Mouse (Mus musculus) neural tube, embryonic 13.5 days (tissue): Measurements from ENCODE around the gene Col15a1. TPM values are rescaled to one million over a fixed set of nuclear protein-coding genes. Genes with fewer than 3 reads are reported as not detected.

Experiments used
- ATAC-seq: fragments of 200-750 bp; cut with Nextera tagmentation; 2 replicates; pipeline ENCODE4 v1.8.0; 2017; ENCODE audit warnings: low read depth, mild to moderate bottlenecking, moderate TSS enrichment, moderate library complexity
- H3K27ac ChIP-seq: fragments of 300-500 bp; sonication (generic); replicated peaks from 2 replicates; pipeline ENCODE4 v1.5.1; 2015; ENCODE audit warnings: moderate library complexity, mild to moderate bottlenecking, inconsistent platforms
- H3K27me3 ChIP-seq: fragments of 300-500 bp; sonication (generic); 2 replicates; pipeline ENCODE4 v1.6.1; 2015; ENCODE audit warnings: mild to moderate bottlenecking, inconsistent platforms
- H3K36me3 ChIP-seq: fragments of 300-500 bp; sonication (generic); 2 replicates; pipeline ENCODE4 v1.6.1; 2015; ENCODE audit warnings: mild to moderate bottlenecking, inconsistent platforms
- H3K4me1 ChIP-seq: fragments of 300-500 bp; sonication (generic); replicated peaks from 2 replicates; pipeline ENCODE4 v1.6.1; 2015; ENCODE audit warnings: inconsistent platforms
- H3K4me2 ChIP-seq: fragments of 300-500 bp; sonication (generic); 2 replicates; pipeline ENCODE4 v1.6.1; 2015; ENCODE audit warnings: inconsistent platforms, mild to moderate bottlenecking, moderate library complexity
- H3K4me3 ChIP-seq: fragments of 300-500 bp; sonication (generic); 2 replicates; pipeline ENCODE4 v1.5.1; 2015; ENCODE audit warnings: mild to moderate bottlenecking, inconsistent platforms
- H3K9ac ChIP-seq: fragments of 300-500 bp; sonication (generic); 2 replicates; pipeline ENCODE4 v1.6.1; 2015; ENCODE audit warnings: moderate library complexity, mild to moderate bottlenecking, inconsistent platforms
- H3K9me3 ChIP-seq: fragments of 300-500 bp; sonication (generic); 2 replicates; pipeline ENCODE4 v1.6.1; 2016; ENCODE audit warnings: inconsistent platforms
- WGBS: fragments of 180-500 bp; shearing (Covaris S2); methylation state at CpG from one replicate; pipeline ENCODE4 v1.1.7; 2015; 5-methylcytosine and 5-hydroxymethylcytosine counted together
- polyA plus RNA-seq: library from polyadenylated mRNA; unstranded; fragments of >200 nt; fragmentation: Nextera tagmentation; extraction: Ambion mirVana; gene quantifications from 2 replicates; pipeline ENCODE4 v1.2.1, GENCODE M21; 2015

Gene Col15a1
- polyA plus RNA-seq, 1 experiment from 2014 or later: 5.2 TPM

DNA sequence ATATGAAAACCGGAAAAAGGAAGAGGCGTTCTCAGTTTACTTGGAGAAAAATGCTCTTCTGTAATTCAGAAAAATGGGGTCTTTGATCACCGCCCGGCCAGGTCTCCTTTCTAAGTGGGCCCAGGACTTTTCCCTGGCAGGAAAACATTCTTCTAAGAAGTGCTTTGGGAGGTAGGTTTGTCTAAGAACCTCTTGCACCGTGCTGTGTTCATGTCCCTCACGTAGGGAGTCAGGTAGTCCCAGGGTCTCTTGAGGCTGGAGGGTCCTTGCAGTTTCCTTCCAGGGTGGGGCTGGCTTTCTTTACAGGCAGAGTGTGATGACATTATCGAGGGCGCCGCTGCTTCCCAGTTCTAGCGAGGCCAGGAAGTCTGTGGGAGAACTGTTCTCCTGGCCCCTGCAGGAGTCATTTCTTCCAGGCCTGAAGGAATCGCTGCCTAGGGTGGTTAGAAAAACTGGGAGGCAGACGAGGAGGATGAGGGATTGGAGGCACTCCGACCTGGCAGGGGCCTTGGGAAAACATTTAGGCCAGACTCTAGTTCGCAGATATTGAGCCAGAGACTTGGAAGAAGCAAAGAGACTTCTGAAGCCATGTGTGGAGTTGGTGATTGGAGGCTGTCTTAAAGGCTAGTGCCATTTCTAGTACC, 25.4 kb downstream of the Col15a1 start:
- Histone ChIP-seq H3K27me3 (no peaks in the 10 kb centered on the region), H3K27ac (no peak overlapping the region), H3K9me3 (no peaks in the 10 kb centered on the region), H3K36me3 (no peaks in the 10 kb centered on the region), H3K4me2 (no peak overlapping the region), H3K9ac (no peak overlapping the region), H3K4me1 (peaks cover 19% of the 10 kb centered on the region), H3K4me3 (no peak overlapping the region)
- 80% methylated on average over 14 of the region's 14 CpGs for WGBS
- no peak for ATAC-seq

DNA sequence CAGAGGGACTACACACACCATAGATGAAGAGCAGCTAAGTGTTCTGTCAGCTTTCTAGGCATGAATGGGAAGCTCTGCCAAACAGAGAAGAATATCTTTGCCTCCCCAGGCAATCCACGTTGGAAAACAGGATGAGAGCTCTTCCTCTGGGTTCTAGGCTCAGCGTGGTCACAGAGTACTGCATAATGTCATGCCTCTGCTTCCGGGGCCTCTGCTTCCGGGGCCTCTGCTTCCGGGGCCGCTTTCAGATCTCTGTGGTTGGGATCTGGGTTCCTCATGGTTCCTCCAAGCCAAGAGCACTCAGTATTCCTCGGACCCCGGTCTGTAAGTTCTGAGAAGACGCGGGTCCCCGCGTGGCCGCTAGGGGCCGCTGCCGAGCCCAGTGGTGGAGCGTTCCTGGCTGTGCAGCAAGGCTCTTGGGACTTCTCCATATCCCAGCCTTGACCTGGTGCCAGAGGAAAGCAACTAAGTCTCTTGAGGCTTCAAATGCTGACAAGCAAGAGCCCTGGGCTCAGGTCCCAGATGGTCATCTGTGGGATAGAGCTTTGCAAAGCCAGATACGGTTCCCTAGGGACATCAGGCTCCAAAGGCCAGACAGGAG, 26.8 kb downstream of the Col15a1 start:
- H3K9ac ChIP-seq: no peak overlapping the region
- H3K4me3 ChIP-seq: no peak overlapping the region
- H3K4me2 ChIP-seq: no peak overlapping the region
- no peaks in the 10 kb centered on the region for H3K9me3 ChIP-seq
- no peaks in the 10 kb centered on the region for H3K27me3 ChIP-seq
- no peak overlapping the region for H3K27ac ChIP-seq
- no peaks in the 10 kb centered on the region for H3K36me3 ChIP-seq
- 0 out of 2 replicates have a peak, but pooled peaks have one; percentile 15 for ATAC-seq
- H3K4me1 ChIP-seq: peaks cover 19% of the 10 kb centered on the region
- 26% methylated on average over 17 of the region's 17 CpGs for WGBS

DNA sequence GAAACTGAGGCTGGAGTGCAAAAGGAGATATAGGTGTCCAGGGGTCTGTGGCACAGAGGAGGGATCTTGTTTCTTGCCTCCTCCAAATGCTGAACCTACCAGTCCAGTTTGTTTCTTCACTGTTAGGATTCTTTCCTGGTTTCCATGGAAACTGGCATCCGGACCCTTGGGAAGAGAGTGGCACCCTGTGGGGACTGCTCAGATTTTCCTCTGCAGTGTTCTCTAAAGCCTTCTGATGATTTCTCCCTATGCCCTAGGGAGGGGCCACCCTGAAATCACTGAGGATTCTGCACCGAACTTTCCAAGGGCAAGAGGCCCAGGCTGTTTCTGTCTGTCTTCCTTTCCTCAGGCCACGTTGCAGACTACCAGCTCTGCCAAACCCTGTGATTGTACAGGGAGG, 27.4 kb downstream of the Col15a1 start:
- Histone ChIP-seq H3K4me1 (peaks cover 19% of the 10 kb centered on the region), H3K36me3 (no peaks in the 10 kb centered on the region), H3K27me3 (no peaks in the 10 kb centered on the region), H3K9me3 (no peaks in the 10 kb centered on the region), H3K4me2 (no peak overlapping the region), H3K4me3 (no peak overlapping the region), H3K9ac (no peak overlapping the region), H3K27ac (no peak overlapping the region)
- peak; percentile 36; the same call in 1 of the 2 replicates for ATAC-seq
- WGBS: 12% methylated on average over 3 of the region's 3 CpGs

DNA sequence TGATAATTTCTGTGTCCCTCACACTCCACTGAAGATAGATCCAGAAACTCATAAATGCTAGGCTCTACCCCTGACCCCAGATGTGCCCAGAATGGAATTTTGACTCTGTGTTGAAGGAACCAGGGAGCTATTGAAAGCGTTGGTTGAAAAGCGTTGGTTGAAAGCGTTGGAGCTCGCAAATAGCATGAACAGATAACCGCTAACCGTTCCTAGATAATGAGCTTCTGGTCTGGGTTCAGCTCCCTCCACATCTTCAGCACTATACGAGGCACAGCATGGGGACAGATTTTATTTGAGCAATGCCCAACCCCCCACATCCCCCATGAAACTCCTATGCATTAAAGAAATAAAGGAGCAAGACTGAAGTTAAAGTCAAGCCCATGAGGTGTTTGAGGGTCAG, 28.1 kb downstream of the Col15a1 start:
- WGBS: 79% methylated on average over 7 of the region's 7 CpGs
- Histone ChIP-seq H3K4me3 (no peak overlapping the region), H3K4me1 (peaks cover 19% of the 10 kb centered on the region), H3K27me3 (no peaks in the 10 kb centered on the region), H3K9ac (no peak overlapping the region), H3K27ac (no peak overlapping the region), H3K36me3 (no peaks in the 10 kb centered on the region), H3K4me2 (no peak overlapping the region), H3K9me3 (no peaks in the 10 kb centered on the region)
- ATAC-seq: no peak

DNA sequence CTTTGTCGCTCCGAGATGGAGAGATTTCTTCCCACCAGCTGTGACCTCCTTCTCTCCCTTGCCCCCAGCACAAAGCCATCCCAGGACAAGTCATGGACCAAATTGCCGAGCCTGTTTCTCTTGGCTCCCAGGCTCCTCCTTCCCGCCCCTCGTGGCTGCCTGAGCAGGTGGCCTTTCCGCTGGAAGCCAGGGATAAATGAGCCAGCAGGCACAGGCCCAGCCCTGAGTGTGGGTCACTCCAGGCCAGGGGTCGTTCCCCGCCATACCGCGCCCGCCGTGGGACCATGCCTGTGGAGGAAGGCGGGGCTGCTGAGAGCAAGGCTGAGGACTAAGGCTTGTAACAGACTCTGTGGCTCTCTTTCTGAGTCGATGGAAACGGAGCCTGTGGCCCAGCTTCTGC, 29.3 kb downstream of the Col15a1 start:
- no peak overlapping the region for H3K27ac ChIP-seq
- H3K9ac ChIP-seq: no peak overlapping the region
- H3K4me2 ChIP-seq: no peak overlapping the region
- H3K36me3 ChIP-seq: no peaks in the 10 kb centered on the region
- no peak for ATAC-seq
- WGBS: 37% methylated on average over 15 of the region's 15 CpGs
- no peak overlapping the region for H3K4me3 ChIP-seq
- H3K27me3 ChIP-seq: no peaks in the 10 kb centered on the region
- H3K4me1 ChIP-seq: peaks cover 19% of the 10 kb centered on the region
- no peaks in the 10 kb centered on the region for H3K9me3 ChIP-seq

DNA sequence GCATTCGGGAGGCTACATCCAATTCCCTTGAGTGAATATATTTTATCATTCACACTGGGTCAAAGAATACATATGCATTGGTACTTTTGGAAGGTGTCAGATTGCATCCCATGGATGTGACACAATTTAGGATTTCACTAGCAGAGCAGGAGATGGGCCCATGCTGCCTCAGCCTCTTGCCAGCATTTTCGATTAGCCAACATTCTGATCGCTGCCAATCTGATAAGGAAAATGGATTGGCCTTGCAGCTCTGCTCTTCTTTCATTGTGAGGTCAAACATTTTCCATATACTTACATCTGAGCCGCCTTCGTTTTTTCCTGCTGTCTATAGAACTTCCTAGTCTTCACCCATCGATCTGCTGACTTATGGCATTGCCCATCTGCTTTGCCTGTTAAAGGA, 31.2 kb downstream of the Col15a1 start:
- H3K9me3 ChIP-seq: no peaks in the 10 kb centered on the region
- H3K4me2 ChIP-seq: no peak overlapping the region
- no peaks in the 10 kb centered on the region for H3K36me3 ChIP-seq
- no peak overlapping the region for H3K9ac ChIP-seq
- H3K27me3 ChIP-seq: no peaks in the 10 kb centered on the region
- WGBS: 90% methylated on average over 6 of the region's 6 CpGs
- peaks cover 19% of the 10 kb centered on the region for H3K4me1 ChIP-seq
- ATAC-seq: no peak
- no peak overlapping the region for H3K4me3 ChIP-seq
- H3K27ac ChIP-seq: no peak overlapping the region

DNA sequence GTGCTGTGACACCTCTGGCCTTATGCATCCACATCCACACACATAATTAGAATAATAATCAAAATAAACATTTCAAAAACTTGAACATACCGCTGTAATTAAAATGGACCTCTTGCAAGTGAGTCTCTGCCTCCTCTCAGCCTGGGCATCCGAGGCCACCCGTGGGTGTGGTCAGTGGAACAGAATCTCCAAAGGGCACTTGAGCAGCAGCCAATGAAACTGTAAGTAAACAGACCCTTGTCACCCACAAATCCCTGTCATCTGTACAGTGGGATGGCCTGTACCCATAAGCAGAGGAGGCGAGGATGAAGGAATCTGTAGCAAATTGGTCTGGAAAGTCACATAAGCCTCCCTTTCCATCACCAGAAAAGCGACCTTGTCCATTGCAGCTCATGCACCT, 32.9 kb downstream of the Col15a1 start:
- Histone ChIP-seq H3K9ac (no peak overlapping the region), H3K27me3 (no peaks in the 10 kb centered on the region), H3K9me3 (no peaks in the 10 kb centered on the region), H3K4me2 (no peak overlapping the region), H3K4me1 (peaks cover 6% of the 10 kb centered on the region), H3K27ac (no peak overlapping the region), H3K4me3 (no peak overlapping the region), H3K36me3 (no peaks in the 10 kb centered on the region)
- WGBS: 82% methylated on average over 5 of the region's 5 CpGs
- ATAC-seq: no peak

DNA sequence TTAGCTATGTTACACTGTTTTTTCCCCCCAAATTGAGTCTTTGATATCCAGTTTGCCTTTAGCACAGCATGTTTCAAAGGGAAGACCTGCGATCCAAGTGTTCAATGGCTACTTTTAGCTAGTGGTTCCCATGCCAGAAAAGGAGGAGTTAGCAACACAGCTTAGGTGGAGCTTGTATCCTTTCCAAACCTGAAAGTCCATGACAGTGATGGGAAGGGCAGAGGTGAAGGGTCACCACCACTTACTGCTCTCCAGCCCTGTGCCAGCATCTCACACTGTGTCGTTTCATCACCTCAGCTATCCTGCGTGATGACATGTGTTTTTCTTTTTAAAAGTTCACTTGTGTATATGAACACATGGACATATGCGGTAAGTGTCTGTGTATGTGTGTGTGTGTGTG, 34.2 kb downstream of the Col15a1 start:
- ATAC-seq: no peak
- Histone ChIP-seq H3K9me3 (no peaks in the 10 kb centered on the region), H3K9ac (no peak overlapping the region), H3K27me3 (no peaks in the 10 kb centered on the region), H3K4me2 (no peak overlapping the region), H3K36me3 (no peaks in the 10 kb centered on the region), H3K4me3 (no peak overlapping the region), H3K4me1 (peaks cover 4% of the 10 kb centered on the region), H3K27ac (no peak overlapping the region)
- WGBS: 78% methylated on average over 4 of the region's 4 CpGs

DNA sequence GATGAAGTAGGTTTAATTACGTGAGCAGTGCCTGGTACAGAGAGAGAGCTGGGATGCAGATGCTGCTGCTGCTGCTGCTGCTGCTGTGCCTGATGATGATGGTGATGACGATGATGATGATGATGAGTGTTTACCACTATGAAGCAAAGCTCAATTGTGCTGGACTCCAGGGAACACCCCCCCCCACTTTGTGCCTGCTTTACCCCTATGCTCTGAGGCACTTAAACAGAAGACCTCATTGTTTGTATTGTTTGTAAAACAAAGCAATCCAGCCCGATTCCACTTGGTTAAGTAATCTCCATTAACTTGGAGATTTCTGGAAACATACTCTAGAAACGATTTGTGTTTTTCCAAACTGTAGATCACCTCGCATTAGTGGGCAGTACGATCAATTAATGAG, 36.7 kb downstream of the Col15a1 start:
- H3K4me2 ChIP-seq: no peak overlapping the region
- H3K4me3 ChIP-seq: no peak overlapping the region
- H3K4me1 ChIP-seq: no peaks in the 10 kb centered on the region
- no peak overlapping the region for H3K27ac ChIP-seq
- 45% methylated on average over 6 of the region's 6 CpGs for WGBS
- no peaks in the 10 kb centered on the region for H3K9me3 ChIP-seq
- H3K36me3 ChIP-seq: no peaks in the 10 kb centered on the region
- H3K9ac ChIP-seq: no peak overlapping the region
- H3K27me3 ChIP-seq: no peaks in the 10 kb centered on the region
- no peak for ATAC-seq

DNA sequence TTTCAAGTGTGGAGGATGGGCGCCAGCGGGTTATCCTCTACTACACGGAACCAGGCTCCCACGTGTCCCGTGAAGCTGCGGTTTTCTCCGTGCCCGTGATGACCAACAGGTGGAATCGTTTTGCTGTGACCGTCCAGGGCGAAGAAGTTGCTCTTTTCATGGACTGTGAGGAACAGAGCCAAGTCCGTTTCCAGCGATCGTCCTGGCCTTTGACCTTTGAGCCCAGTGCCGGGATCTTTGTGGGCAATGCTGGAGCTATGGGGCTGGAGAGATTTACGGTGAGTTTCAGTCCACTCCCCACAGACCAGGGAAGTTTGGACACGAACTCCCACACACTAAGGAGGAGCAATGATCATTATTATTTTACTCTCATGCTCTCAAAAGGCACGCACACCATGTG, 37.7 kb downstream of the Col15a1 start:
- 87% methylated on average over 18 of the region's 18 CpGs for WGBS
- Histone ChIP-seq H3K27ac (no peak overlapping the region), H3K36me3 (no peaks in the 10 kb centered on the region), H3K4me2 (no peak overlapping the region), H3K4me1 (no peaks in the 10 kb centered on the region), H3K9me3 (no peaks in the 10 kb centered on the region), H3K9ac (no peak overlapping the region), H3K4me3 (no peak overlapping the region), H3K27me3 (no peaks in the 10 kb centered on the region)
- no peak for ATAC-seq

DNA sequence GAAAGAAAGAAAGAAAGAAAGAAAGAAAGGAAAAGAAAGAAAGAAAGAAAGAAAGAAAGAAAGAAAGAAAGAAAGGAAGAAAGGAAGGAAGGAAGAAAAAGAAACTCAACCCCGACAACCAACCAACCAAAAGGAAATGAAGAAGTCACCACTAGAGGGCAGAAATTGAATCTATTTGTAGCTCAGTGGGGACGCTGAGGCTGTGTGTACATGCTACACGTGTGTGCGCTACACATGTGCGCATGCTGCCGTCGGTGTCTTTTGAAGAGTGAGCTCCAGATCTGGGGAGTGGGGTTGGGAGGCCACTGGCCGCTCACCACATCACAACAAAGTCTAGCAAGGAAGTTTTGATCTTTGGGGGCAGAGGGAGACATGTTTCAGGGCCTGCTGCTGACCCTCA, 38.9 kb downstream of the Col15a1 start:
- 74% methylated on average over 8 of the region's 8 CpGs for WGBS
- Histone ChIP-seq H3K9ac (no peak overlapping the region), H3K4me1 (no peaks in the 10 kb centered on the region), H3K36me3 (no peaks in the 10 kb centered on the region), H3K27me3 (no peaks in the 10 kb centered on the region), H3K4me2 (no peak overlapping the region), H3K27ac (no peak overlapping the region), H3K4me3 (no peak overlapping the region), H3K9me3 (no peaks in the 10 kb centered on the region)
- no peak for ATAC-seq

DNA sequence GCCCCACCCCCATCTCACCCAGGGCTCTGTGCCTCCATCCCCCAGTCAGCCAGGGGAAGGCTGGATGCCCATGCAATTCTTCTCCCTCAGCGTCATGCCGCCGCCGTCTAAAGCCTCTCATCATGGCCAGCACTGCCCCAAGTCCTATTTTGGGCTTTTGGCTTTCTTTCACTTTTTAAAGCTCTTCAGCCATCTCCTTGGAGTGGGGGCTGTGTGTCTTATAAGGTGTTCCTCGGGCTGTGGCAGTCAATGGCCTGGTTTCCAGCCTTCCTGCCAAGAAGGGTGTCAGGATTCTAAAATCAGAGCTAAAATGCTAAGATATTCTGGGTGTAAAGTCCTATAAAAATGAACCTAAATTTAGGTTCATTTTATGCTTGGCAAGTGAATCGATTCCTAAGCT, 39.6 kb downstream of the Col15a1 start:
- no peaks in the 10 kb centered on the region for H3K36me3 ChIP-seq
- no peak overlapping the region for H3K4me3 ChIP-seq
- H3K9ac ChIP-seq: no peak overlapping the region
- no peaks in the 10 kb centered on the region for H3K4me1 ChIP-seq
- WGBS: 72% methylated on average over 6 of the region's 6 CpGs
- ATAC-seq: no peak
- no peak overlapping the region for H3K4me2 ChIP-seq
- H3K27me3 ChIP-seq: no peaks in the 10 kb centered on the region
- H3K9me3 ChIP-seq: no peaks in the 10 kb centered on the region
- no peak overlapping the region for H3K27ac ChIP-seq

DNA sequence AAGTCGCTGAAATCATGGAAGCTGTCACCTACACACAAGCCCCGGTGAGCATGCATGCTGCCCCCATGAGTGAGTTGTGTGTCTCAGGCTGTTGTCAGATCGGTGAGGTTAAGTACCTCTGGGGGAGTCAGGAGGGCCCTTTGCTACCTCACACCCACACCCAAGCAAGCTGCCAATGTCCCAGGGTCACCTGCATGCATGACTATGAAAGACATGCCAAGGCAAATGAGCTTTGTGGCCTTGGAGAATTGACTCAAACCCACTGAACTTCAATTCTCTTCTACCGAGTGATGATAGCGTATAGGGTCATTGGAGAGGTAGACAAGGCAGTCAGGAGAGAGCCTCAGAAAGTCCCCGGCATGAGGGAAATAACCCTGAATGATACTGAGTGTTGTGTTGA, 41.2 kb downstream of the Col15a1 start:
- H3K4me2 ChIP-seq: no peak overlapping the region
- 90% methylated on average over 6 of the region's 6 CpGs for WGBS
- no peaks in the 10 kb centered on the region for H3K4me1 ChIP-seq
- H3K9ac ChIP-seq: no peak overlapping the region
- no peaks in the 10 kb centered on the region for H3K9me3 ChIP-seq
- H3K27me3 ChIP-seq: no peaks in the 10 kb centered on the region
- no peak overlapping the region for H3K4me3 ChIP-seq
- ATAC-seq: no peak
- H3K36me3 ChIP-seq: no peaks in the 10 kb centered on the region
- H3K27ac ChIP-seq: no peak overlapping the region
